Mouse (Mus musculus): Measurements from ENCODE around the gene Podxl2.
A peak's percentile ranks its signal among the peaks of the same experiment; 100 is the strongest.

The Podxl2 gene

GRCm38 (mm10) chr6:88889410-88890042, 14.7 kb upstream of the Podxl2 start:
- no peak for DNase-seq (ENCODE audit: low spot score in 2 of 2)

- DNase-seq (ENCODE audit: low spot score in 2 of 2): no peak
Measured at GRCm38 (mm10) chr6:88886417-88886967, 11.6 kb upstream of the Podxl2 start.

GRCm38 (mm10) chr6:88885644-88886416, 11.0 kb upstream of the Podxl2 start:
- DNase-seq (ENCODE audit: low spot score in 2 of 2): no peak

GRCm38 (mm10) chr6:88884690-88885089, 9.8 kb upstream of the Podxl2 start:
- DNase-seq (ENCODE audit: low spot score in 2 of 2): no peak

GRCm38 (mm10) chr6:88884195-88884594, 9.4 kb upstream of the Podxl2 start:
- no peak for DNase-seq (ENCODE audit: low spot score in 2 of 2)

GRCm38 (mm10) chr6:88881334-88881733, 6.5 kb upstream of the Podxl2 start:
- no peak for DNase-seq (ENCODE audit: low spot score in 2 of 2)

- DNase-seq (ENCODE audit: low spot score in 2 of 2): no peak
Measured at GRCm38 (mm10) chr6:88879471-88879870, 4.6 kb upstream of the Podxl2 start.

- DNase-seq (ENCODE audit: low spot score in 2 of 2): no peak
Measured at GRCm38 (mm10) chr6:88873965-88874867, 628 bp downstream of the Podxl2 start.

- no peak for DNase-seq (ENCODE audit: low spot score in 2 of 2)
Measured at GRCm38 (mm10) chr6:88872811-88873210, 2.0 kb downstream of the Podxl2 start.

GRCm38 (mm10) chr6:88871546-88871945, 3.3 kb downstream of the Podxl2 start:
- peak in 1 of 2 experiments; percentile 66 for DNase-seq (ENCODE audit: low spot score in 2 of 2)

GRCm38 (mm10) chr6:88870594-88870993, 4.2 kb downstream of the Podxl2 start:
- no peak for DNase-seq (ENCODE audit: low spot score in 2 of 2)

GRCm38 (mm10) chr6:88869459-88869858, 5.4 kb downstream of the Podxl2 start:
- DNase-seq (ENCODE audit: low spot score in 2 of 2): peak in 1 of 2 experiments; percentile 59

- no peak for DNase-seq (ENCODE audit: low spot score in 2 of 2)
Measured at GRCm38 (mm10) chr6:88865704-88866103, 9.1 kb downstream of the Podxl2 start.

- DNase-seq (ENCODE audit: low spot score in 2 of 2): peak in 1 of 2 experiments; percentile 51
Measured at GRCm38 (mm10) chr6:88860914-88861313, 13.9 kb downstream of the Podxl2 start.

GRCm38 (mm10) chr6:88858341-88858740, 16.5 kb downstream of the Podxl2 start:
- no peak for DNase-seq (ENCODE audit: low spot score in 2 of 2)

- DNase-seq (ENCODE audit: low spot score in 2 of 2): no peak
Measured at GRCm38 (mm10) chr6:88857830-88858229, 17.0 kb downstream of the Podxl2 start.

GRCm38 (mm10) chr6:88857249-88857648, 17.6 kb downstream of the Podxl2 start:
- DNase-seq (ENCODE audit: low spot score in 2 of 2): no peak

GRCm38 (mm10) chr6:88855636-88856035, 19.2 kb downstream of the Podxl2 start:
- peak in 1 of 2 experiments; percentile 71 for DNase-seq (ENCODE audit: low spot score in 2 of 2)

- DNase-seq (ENCODE audit: low spot score in 2 of 2): no peak
Measured at GRCm38 (mm10) chr6:88854509-88854908, 20.3 kb downstream of the Podxl2 start.

GRCm38 (mm10) chr6:88850034-88850433, 24.8 kb downstream of the Podxl2 start:
- no peak for DNase-seq (ENCODE audit: low spot score in 2 of 2)

- DNase-seq (ENCODE audit: low spot score in 2 of 2): no peak
Measured at GRCm38 (mm10) chr6:88849270-88849669, 25.6 kb downstream of the Podxl2 start.

- DNase-seq (ENCODE audit: low spot score in 2 of 2): no peak
Measured at GRCm38 (mm10) chr6:88847571-88847970, 27.3 kb downstream of the Podxl2 start.

All from left cerebral cortex, adult 9 months (tissue).